Mouse (Mus musculus) G1E (cell line): ENCODE data around the gene Gne. TPM values are rescaled to one million over a fixed set of nuclear protein-coding genes. Genes with fewer than 3 reads are reported as not detected.

Experiments
- ATAC-seq: 2 replicates; pipeline ENCODE4 v1.8.0; 2016; ENCODE audit warnings: mild to moderate bottlenecking; ENCODE audit not compliant: insufficient number of reproducible peaks, poor library complexity, low FRiP score, severe bottlenecking; ENCODE audit errors: extremely low read depth
- DNase-seq: peaks from one replicate; pipeline ENCODE4 v3.0.0; 2012; ENCODE audit warnings: low spot score
- H3K27me3 ChIP-seq: 2 replicates; pipeline ENCODE4 v1.6.1; 2012; ENCODE audit warnings: mild to moderate bottlenecking, low read length, inconsistent platforms; ENCODE audit not compliant: insufficient read depth
- H3K36me3 ChIP-seq: replicated peaks from 2 replicates; pipeline ENCODE3; 2012; ENCODE audit warnings: mild to moderate bottlenecking, inconsistent platforms
- H3K4me1 ChIP-seq: 2 replicates; pipeline ENCODE4 v1.6.1; 2012; ENCODE audit warnings: low read depth, low read length, inconsistent platforms, mixed read lengths; ENCODE audit not compliant: insufficient read depth
- H3K4me3 ChIP-seq: 2 replicates; pipeline ENCODE4 v1.5.1; 2012; ENCODE audit warnings: low read depth, mild to moderate bottlenecking, inconsistent platforms, low read length, moderate library complexity, mixed read lengths
- H3K9me3 ChIP-seq: replicated peaks from 2 replicates; pipeline ENCODE4 v1.6.1; 2012; ENCODE audit warnings: inconsistent platforms
- CTCF ChIP-seq: IDR thresholded peaks from 2 replicates; pipeline ENCODE4 v1.5.1; 2012; ENCODE audit warnings: low read depth, low read length, inconsistent platforms, mixed read lengths
- GATA1 ChIP-seq: IDR thresholded peaks from 2 replicates; pipeline ENCODE4 v1.6.1; 2012; ENCODE audit warnings: borderline replicate concordance, low read length, inconsistent platforms, mixed read lengths
- GATA2 ChIP-seq: IDR thresholded peaks from 2 replicates; pipeline ENCODE4 v1.6.1; 2012; ENCODE audit warnings: low read depth, low read length, inconsistent platforms, borderline replicate concordance
- POLR2AphosphoS5 ChIP-seq: IDR thresholded peaks from 2 replicates; pipeline ENCODE4 v1.6.1; 2012; ENCODE audit warnings: low read depth, low read length, inconsistent platforms; ENCODE audit not compliant: insufficient replicate concordance
- TAL1 ChIP-seq: conservative IDR thresholded peaks from 2 replicates; pipeline ENCODE4 v1.6.1; 2012; ENCODE audit warnings: low read depth, low read length, inconsistent platforms, mixed read lengths
- polyA plus RNA-seq: library from polyadenylated mRNA; stranded (reverse); fragments of >175 nt; gene quantifications from 2 replicates; pipeline ENCODE4 v1.2.3, GENCODE M21; 2012
- total RNA-seq, 2 experiments: library from RNA; stranded (forward) in 1 of 2; stranded (reverse) in 1 of 2; fragments of 200-1000 nt in 1 of 2; fragments of >200 nt in 1 of 2; fragmentation: Nextera tagmentation in 1 of 2; gene quantifications; 2 replicates each; pipeline ENCODE4 v1.2.3; 2014 to 2017

Gene Gne
- total and polyA plus RNA-seq, 3 experiments = 18.1 to 41.5 (median 35.3) TPM

GRCm38 (mm10) chr4:44097576-44098335 lies 13.8 kb upstream of the Gne start:
- TF ChIP-seq TAL1 (no peak), POLR2AphosphoS5 (no peak), GATA1 (no peak), GATA2 (no peak), CTCF (no peak)
- H3K9me3 ChIP-seq = no peaks in the 10 kb centered on the region
- H3K36me3 ChIP-seq = no peaks in the 10 kb centered on the region
- peaks cover 32% of the 10 kb centered on the region for H3K27me3 ChIP-seq
- H3K4me1 ChIP-seq = no peaks in the 10 kb centered on the region
- H3K4me3 ChIP-seq = no peak overlapping the region
- no peak for DNase-seq
- no peak for ATAC-seq

GRCm38 (mm10) chr4:44094475-44094874 lies 10.5 kb upstream of the Gne start:
- DNase-seq = no peak
- H3K36me3 ChIP-seq = no peaks in the 10 kb centered on the region

GRCm38 (mm10) chr4:44092359-44092758 lies 8.4 kb upstream of the Gne start:
- no peaks in the 10 kb centered on the region for H3K36me3 ChIP-seq
- no peaks in the 10 kb centered on the region for H3K9me3 ChIP-seq
- H3K27me3 ChIP-seq = peaks cover 60% of the 10 kb centered on the region
- DNase-seq (no peak), ATAC-seq (no peak)
- no peak overlapping the region for H3K4me3 ChIP-seq
- TF ChIP-seq TAL1 (no peak), CTCF (no peak), GATA1 (no peak), GATA2 (no peak), POLR2AphosphoS5 (no peak)
- no peaks in the 10 kb centered on the region for H3K4me1 ChIP-seq

More at GRCm38 (mm10) chr4:44094475-44094874, 10.5 kb upstream of the Gne start:
- ATAC-seq = no peak
- Histone ChIP-seq H3K27me3 (peaks cover 55% of the 10 kb centered on the region), H3K9me3 (no peaks in the 10 kb centered on the region), H3K4me1 (no peaks in the 10 kb centered on the region), H3K4me3 (no peak overlapping the region)
- TF ChIP-seq POLR2AphosphoS5 (no peak), GATA1 (no peak), GATA2 (no peak), CTCF (no peak), TAL1 (no peak)

GRCm38 (mm10) chr4:44085566-44085965 lies 1.6 kb upstream of the Gne start:
- DNase-seq (no peak), ATAC-seq (no peak)
- Histone ChIP-seq H3K4me3 (no peak overlapping the region), H3K4me1 (no peaks in the 10 kb centered on the region), H3K9me3 (no peaks in the 10 kb centered on the region), H3K27me3 (peaks cover 51% of the 10 kb centered on the region), H3K36me3 (no peaks in the 10 kb centered on the region)
- TF ChIP-seq GATA1 (no peak), TAL1 (no peak), GATA2 (no peak), CTCF (no peak), POLR2AphosphoS5 (no peak)

- ATAC-seq (no peak), DNase-seq (no peak)
- TF ChIP-seq CTCF (no peak), POLR2AphosphoS5 (no peak), GATA1 (no peak), GATA2 (no peak), TAL1 (no peak)
- Histone ChIP-seq H3K9me3 (no peaks in the 10 kb centered on the region), H3K4me1 (no peaks in the 10 kb centered on the region), H3K4me3 (no peak overlapping the region), H3K27me3 (peaks cover 45% of the 10 kb centered on the region), H3K36me3 (no peaks in the 10 kb centered on the region)
These were observed 787 bp upstream of the Gne start for GRCm38 (mm10) chr4:44084602-44085325.

- Histone ChIP-seq H3K27me3 (peaks cover 23% of the 10 kb centered on the region), H3K4me1 (no peaks in the 10 kb centered on the region), H3K9me3 (no peaks in the 10 kb centered on the region), H3K36me3 (no peaks in the 10 kb centered on the region), H3K4me3 (no peak overlapping the region)
- DNase-seq (no peak), ATAC-seq (no peak)
- no peak for TF ChIP-seq TAL1
These were observed 5.5 kb downstream of the Gne start for GRCm38 (mm10) chr4:44078358-44078933.
